Mouse (Mus musculus): ENCODE measurements at regions not wholly inside any gene's neighbourhood (a gene's known extent, or its start where the extent isn't known, plus 50 kb on each side); places are given as distances from the start of the nearest gene placed in this dataset.

GRCm38 (mm10) chr4:153227680-153228420, 254.8 kb downstream of the Ajap1 start:
- DNase-seq: no peak

- no peak for DNase-seq
Measured at GRCm38 (mm10) chr4:153224618-153225177, 257.9 kb downstream of the Ajap1 start.

DNA sequence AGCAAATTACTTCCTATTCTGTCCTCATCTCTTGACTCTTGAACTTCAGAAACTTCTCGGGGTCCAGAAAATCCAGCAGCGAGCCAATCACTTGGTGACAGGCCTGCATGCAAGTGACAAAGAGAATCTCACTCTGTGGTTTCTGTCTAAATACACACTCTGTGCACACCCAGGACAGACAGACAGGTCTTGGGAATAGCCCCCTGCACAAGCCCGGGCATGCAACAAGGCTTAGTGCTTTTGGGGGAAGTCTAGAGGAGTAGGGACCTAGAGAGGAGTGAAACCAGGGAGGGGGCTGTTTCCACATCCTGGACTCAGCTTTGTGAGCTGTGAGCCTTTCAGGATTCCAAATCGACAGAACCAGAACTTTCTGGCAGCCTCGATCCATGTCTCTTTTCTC, 259.6 kb downstream of the Ajap1 start:
- no peak for DNase-seq

DNA sequence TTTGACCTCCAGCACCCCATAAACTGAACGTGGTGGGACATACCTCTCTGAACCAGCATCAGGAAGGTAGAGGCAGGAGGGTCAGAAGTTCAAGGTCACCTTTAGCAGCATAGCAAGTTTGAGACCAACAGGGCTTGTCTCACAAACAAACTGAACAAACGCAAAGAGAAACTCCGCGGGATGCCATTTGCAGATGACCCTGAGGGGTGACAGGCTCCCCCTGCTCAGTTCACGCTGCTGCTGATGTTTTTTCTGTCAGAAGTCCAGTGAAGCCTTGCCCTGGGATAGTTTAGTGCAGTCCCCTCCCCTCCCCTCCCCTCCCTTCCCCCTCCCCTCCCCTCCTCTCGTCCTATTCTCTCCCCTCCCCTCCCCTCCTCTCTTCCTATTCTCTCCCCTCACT, 262.1 kb downstream of the Ajap1 start:
- no peak for DNase-seq

DNA sequence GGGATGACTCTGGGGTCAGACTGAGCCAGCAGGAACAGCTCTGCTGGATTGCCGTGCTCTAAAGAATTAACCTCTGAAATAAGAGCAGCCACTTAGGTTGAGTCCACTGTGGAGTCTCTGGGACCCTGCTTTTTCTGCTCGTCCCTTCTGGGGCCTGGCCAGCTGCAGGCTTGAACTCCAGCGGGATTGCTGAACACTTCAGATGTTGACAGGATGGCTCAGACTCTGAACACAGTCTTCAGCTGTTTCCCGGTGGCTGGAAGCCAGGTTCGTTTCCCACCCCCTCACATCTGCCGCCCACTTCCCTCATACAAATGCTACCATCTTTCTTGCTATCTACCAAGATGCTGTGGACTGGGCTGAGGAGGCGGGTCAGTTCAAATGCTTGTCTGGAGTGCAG, 262.5 kb downstream of the Ajap1 start:
- peak; percentile 7 for DNase-seq

DNA sequence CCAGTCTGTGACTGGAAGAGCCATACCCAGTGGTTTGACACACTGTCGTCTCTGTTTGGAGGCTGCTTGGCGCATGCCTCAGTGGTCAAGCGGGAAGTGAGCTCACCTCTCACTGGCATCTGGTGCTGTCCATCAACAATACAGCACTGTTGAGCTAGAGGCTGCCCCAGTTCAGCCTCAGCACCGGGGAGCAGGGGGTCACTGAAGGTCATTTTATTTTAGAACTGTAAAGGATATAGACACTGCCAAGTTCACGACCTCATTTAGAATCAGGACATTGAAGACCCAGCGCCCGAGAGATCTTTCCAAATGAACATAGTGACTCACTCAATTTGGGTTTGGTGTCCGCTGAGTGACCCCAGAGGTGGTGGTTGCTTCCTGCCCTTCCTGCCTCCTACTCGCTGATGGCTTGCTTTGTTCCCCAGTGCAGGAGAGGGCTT, 265.1 kb downstream of the Ajap1 start:
- peak; percentile 7 for DNase-seq

DNA sequence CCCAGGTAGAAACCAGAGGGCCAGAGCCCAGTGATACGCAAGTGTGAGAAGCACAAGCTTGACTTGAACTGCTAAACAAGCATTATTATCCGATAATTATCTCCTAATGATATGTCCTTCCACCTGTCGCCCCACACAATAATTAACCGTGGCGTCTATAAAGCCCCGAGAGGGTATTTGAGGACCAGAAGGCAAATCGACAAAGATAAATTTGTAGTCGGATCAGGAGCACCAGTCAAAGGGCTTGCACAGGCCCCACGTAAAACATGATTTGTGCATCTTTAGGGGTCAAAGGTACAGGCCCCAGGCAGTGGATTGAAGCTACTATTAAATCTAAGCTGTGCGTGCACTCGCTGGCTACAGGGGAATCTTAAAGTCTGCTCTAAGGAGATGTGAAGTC, 270.5 kb downstream of the Ajap1 start:
- DNase-seq: no peak

- no peak for DNase-seq
Measured at GRCm38 (mm10) chr4:153208822-153209221, 273.8 kb downstream of the Ajap1 start.

- DNase-seq: no peak
Measured at GRCm38 (mm10) chr4:153208215-153208614, 274.4 kb downstream of the Ajap1 start.

DNA sequence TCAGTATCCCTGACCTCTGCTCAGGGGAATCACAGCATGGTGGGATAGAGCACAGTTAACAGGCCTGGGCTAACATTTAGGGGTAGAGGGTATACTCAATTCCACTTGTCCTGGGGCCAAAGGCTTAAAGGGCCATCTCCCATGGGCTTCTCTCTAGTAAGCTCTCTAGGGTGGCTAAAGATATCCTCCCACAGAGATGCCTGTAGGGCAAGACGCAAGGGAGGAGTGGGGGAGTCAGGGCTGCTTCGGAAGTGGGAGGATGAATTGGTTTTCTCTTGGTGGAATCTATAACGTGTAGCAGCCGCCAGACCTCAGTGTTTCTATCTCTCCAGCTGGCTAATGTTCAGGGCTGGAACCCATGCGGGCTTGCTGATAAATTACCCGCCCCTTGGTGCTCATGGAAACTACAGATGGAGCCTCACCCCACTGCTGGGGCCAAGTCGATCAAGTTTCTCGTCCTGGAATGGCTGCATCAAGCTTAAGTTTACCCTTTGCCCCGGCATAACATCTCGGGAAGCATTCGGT, 275.0 kb downstream of the Ajap1 start:
- DNase-seq: no peak

- DNase-seq: no peak
Measured at GRCm38 (mm10) chr4:153206789-153207457, 275.7 kb downstream of the Ajap1 start.

DNA sequence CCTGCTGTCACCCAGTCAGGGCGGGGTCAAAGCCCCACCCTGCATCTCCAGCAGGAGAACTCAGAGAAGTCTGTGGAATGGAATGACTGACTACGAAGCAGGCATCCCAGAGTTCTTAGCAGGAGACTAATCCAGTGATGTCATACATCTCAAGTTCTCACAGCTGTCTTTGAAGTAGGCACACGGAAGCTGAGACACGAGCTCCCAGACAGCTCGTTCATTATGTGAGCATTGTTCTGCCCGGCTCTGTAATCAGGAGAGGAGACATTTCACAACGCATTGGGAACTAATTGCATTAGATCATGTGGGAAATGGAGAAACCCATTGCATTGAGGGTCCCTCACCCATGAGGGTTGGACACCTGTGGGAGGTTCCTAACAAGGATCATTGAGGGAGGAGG, 277.8 kb downstream of the Ajap1 start:
- no peak for DNase-seq

- no peak for DNase-seq
Measured at GRCm38 (mm10) chr4:153200799-153201770, 281.5 kb downstream of the Ajap1 start.

DNA sequence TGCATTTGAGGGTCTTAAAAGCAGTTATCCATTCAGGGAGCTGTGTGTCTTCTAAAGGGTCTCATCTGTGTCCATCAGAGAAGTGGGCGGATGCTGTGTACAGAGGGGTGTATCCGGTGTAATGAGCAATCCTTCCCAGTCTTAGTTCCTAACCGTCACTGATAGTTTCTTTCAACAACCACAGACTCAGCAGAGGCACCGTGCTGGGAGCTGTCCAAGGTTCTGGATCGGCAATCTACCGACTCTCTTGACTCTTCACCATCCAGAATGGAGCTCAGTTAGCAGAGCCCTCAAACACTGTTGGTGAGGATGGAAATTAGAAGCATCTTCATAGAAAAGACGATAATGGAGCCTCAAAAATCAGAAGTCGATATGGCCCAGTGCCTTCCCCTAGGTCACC, 293.1 kb downstream of the Ajap1 start:
- DNase-seq: peak; percentile 63

- no peak for DNase-seq
Measured at GRCm38 (mm10) chr4:153188504-153189031, 294.0 kb downstream of the Ajap1 start.

DNA sequence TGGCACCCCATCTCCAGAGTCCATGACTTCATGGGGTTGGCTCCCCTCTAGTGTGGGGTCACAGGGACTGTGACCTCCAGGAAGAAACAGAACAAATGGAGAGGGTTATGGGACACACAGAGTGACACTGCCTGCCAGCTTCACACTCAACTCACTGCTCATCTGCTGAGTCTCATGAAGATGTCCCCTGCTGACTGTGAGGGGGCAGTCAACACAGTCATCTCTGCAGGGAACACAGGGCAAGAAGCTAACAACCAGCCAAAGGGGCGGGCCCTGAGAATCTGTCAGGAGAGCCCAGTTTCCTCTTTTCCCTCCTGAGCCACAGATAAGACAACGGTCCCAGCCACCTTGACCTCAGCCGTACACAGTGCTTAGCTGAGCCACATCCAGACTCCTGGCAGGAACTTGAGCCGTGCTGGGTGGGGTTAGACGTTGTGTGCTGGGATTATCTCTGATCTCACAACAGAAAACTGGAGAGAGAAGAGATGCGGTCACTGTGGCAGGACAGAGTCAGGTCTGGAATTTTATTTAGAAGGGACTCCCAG, 294.6 kb downstream of the Ajap1 start:
- DNase-seq: no peak

DNA sequence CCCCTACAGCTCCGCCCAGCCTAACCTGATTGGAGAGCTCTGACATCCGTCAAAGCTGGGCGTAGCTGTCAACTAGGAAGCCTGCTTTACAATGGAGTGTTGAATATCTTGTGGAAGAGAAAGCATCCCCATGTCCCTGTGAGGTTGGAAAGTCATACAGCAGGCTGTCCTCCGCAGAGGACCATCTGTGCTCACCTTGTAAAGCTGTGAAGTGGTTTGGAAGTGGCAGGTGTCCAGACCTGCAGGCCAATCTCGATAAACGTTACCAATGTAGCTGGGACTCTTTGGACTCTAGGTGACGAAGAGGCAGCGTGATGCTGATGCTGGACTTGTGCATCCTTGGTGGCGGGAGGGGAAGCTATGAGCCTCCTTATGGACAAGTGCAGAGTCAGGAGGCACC, 305.1 kb downstream of the Ajap1 start:
- no peak for DNase-seq

DNA sequence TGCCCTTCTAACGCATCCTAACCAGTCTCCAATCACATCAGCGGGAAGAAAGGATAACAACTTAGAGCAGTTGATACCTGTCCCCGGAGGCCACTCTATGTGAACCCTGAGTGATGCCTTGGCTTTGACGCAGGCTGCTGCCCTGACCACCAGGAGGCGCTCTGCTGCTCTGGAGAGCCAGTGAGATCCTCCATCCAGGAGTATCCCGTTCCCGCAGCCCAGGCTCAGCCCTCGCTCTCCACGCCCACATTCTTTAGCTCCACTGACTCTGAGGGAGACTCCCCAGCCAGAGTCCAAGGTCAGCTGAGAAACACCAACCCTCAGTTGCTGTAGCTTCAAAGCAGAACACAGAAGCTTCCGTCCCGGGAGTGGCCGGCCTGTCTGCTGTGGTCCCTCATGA, 307.0 kb downstream of the Ajap1 start:
- DNase-seq: peak; percentile 65

GRCm38 (mm10) chr4:153175077-153175476, 307.5 kb downstream of the Ajap1 start:
- DNase-seq: no peak

GRCm38 (mm10) chr4:153169991-153170390, 312.6 kb downstream of the Ajap1 start:
- DNase-seq: no peak

DNA sequence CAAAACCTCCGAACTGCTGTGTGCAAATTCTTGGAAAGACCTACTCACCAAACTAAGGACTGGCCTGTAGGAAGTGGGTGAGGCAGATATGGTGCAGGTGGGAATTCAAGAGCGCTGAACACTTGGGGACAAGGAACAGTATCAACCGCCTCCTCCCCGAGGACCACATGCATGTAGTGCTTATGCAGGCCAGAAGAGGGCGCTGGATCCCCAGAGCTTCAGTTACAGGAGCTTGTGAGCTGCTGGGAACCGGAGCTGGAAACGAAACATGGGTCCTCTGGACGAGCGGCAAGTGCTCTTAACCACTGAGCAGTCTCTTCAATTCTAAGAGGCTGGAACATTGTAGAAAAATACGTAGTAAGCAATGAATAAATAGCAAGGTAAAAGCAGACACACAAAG, 317.8 kb downstream of the Ajap1 start:
- no peak for DNase-seq

DNA sequence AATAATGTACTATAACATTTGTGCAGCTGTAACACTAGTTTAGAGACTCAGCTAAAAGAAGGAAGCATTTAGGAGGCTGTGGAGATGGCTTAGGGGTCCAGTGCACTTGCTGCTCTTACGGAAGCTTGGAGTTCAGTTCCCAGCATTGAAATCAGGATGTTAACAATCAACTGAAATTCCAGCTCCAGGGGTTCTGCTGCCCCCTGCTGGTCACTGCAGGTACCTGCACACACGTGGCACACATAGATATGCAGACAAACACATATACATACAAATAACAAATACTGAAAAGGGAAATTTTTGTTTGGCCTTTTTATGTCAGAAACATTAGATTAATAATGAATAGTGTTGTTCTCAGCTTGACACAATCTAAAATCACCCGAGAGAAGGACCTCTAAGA, 322.5 kb downstream of the Ajap1 start:
- DNase-seq: no peak
